Mouse (Mus musculus): ENCODE results near the gene Olfr873.
"Not testable (repeated sequence)": the region's sequence is repeated elsewhere in the genome, so short reads cannot be mapped to it uniquely, and the experiment has no call there.

Gene Olfr873

DNA sequence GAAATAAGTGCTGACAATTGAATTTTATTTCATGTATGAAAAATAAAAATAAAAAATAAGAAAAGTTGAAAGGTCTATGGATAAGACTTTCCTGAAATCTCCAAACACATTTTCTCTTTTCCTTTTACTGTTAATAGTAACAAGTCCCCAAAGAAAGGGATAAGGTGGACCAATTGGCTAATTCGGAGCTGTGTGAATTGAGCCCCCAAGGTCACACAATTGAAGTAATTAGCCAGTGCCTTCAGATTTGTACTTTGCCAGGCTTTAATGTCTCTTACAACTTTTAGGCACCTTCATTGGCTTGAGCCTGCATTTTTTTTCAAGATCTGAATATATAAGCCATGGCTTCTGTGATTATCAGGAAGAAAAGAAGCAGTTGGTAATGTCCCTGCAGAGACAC lies at the start of gene Olfr873:
Gene Olfr873, plus strand, starts transcription at position 301 of the 400 bp plus-strand sequence.
- in situ Hi-C loops (cut with MboI, MseI), result no loop called here

DNA sequence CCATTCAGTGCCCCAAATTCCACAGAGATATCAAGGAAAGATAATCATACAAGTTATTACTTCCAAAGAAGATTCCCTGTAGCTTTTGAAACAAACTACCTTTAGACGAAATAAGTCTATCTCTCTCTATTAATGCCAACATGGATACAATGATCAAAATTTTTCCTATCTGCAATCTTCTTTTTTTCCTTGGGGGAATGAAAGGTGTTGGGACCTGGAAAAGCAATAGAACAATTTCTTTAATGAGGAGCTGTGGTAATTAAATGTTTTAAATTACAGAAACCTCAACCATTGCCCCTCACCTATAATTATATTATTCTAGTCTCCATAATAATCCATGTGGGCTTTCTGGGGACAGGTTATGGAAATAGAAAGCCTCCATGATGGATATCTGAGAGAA lies 16.3 kb upstream of the Olfr873 start, which contains the start of gene Olfr39:
Gene Olfr39, plus strand, starts transcription at position 301 of the 400 bp plus-strand sequence.
- in situ Hi-C loops (cut with MboI, MseI), result no loop called here

DNA sequence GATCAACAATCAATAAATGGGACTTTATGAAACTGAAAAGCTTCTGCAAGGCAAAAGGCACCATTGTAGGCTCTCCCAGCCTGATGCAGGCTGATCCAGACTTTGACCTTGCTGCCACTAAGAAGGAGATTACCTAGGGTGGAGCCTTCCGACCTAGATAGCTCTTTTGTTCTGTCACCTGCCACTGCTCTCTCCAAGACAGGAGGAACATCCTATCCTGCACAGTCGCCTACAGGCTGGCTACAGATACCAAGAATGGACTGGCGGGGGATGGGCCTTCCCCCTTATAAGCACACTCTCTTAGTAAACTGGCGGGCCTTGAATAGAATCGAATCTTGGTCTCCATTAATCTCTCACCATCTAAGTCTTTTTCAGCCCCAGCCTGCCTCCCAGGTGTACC lies 2.8 kb upstream of the Olfr873 start:
- in situ Hi-C loops (cut with MboI, MseI), result not testable (repeated sequence)

DNA sequence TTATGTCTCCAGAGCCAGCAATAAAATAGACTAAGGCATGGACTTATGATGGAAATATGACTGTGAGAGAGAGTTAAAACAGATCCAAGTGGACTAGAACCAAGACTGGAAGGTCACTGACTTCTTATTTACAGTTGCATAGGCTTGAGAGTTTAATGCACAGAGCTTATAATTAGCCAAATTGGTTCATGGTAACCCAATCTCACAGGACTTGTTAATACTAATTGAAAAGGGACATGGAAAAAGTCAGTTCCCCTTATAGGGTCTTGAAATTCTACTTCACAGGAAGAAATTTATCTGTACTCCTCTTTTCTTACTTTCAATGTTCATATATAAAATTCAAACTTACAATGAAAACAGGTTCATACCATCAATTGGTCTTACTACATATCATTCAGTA lies 37.7 kb downstream of the Olfr873 start, which contains the start of gene Olfr18:
Gene Olfr18, minus strand, starts transcription at position 101 of the 400 bp plus-strand sequence.
- in situ Hi-C loops (cut with MboI, MseI), result no loop called here

DNA sequence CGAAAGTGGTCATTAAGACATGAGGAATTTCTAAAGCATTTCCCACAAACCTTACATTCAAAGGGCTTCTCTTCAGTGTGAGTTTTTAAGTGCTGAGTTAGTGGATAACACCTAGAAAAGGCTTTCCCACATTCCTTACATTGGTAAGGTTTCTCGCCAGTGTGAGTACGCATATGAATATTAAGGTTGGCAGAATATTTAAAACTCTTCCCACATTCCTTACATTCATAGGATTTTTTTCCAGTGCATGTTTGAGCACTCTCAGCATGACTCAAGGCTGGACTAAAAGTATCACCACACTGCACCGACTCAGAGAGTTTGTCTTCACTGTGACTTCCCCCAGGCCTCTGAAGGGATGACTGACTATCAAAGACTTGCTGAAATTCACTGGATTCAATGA lies 50.2 kb downstream of the Olfr873 start:
- in situ Hi-C loops (cut with MboI, MseI), result no loop called here
